Comparison of ENCODE assay signal across 1 mouse cellular context in genomic region chr16:32062226-32062625, GRCm38 (mm10).
TF ChIP-seq lines count a peak whose summit lies in the region.

No protein-coding gene starts in this region.

TF ChIP-seq in CH12.LX, 34 proteins besides CTCF, POLR2A, EP300 and RAD21:
- TF ChIP-seq UBTF (IDR thresholded peaks at IDR 0.05; ENCODE audit: low read depth, low read length) = no peak
- TF ChIP-seq ELF1 (IDR thresholded peaks at IDR 0.05; ENCODE audit: low read depth, low read length) = 0 out of 2 replicates have a peak, but pooled peaks have one; percentile 9
TF ChIP-seq in CH12.LX: peak in this region for 1.
